Mouse (Mus musculus): ENCODE data around the gene Zfp689.

DNA sequence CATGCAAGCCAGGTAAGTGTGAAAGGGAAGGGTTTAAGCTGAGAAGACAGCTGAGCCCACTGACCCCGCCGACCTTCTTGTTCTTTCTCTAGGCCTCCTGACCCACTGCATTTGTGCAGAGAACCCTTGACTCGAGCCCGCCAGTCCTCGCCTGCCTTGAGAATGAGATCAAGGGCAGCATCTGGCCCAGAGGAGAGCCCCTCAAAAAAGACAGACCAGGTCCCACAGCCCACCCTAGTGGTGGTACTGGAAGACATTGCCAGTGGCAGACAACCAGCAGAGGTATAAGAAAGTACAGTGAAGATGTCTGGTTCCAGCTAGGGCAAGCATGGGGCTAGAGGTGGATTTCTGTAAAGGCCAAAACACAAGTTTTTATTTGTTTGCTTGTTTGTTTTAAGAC lies 24.7 kb upstream of the Zfp689 start:
- TF ChIP-seq ZNF384 (IDR thresholded peaks at IDR 0.05; ENCODE audit: low read depth, low read length), result no peak
- no peak for TF ChIP-seq HCFC1 (IDR thresholded peaks at IDR 0.05; ENCODE audit: borderline replicate concordance, insufficient read depth, low read length)
- TF ChIP-seq CHD2 (IDR thresholded peaks at IDR 0.05; ENCODE audit: low read depth, low read length), result no peak

Data from ES-E14 (cell line).